Mouse (Mus musculus) MEL (cell line): Measurements from ENCODE around the gene Gm14139. TPM values are rescaled to one million over a fixed set of nuclear protein-coding genes. Genes with fewer than 3 reads are reported as not detected.
"Not testable (repeated sequence)": the region's sequence is repeated elsewhere in the genome, so short reads cannot be mapped to it uniquely, and the experiment has no call there.

ENCODE experiments used
- DNase-seq: peaks from one replicate; pipeline ENCODE4 v3.0.0; 2011; ENCODE audit warnings: low read depth, low spot score
- H3K27ac ChIP-seq: 2 replicates; pipeline ENCODE4 v1.5.1; 2012; ENCODE audit warnings: low read depth, mild to moderate bottlenecking, control low read depth, low read length, moderate library complexity; ENCODE audit not compliant: control insufficient read depth
- H3K27me3 ChIP-seq, 2 experiments: fragments of 150-350 bp in 1 of 2; sonication (generic) in 1 of 2; 2 replicates each; pipeline ENCODE4 v1.6.1; 2012; ENCODE audit warnings: low read length in 2 of 2, mild to moderate bottlenecking in 2 of 2, improper control_type of control experiment in 1 of 2, moderate library complexity in 1 of 2; ENCODE audit not compliant: insufficient read depth in 2 of 2, control insufficient read depth in 1 of 2
- H3K36me3 ChIP-seq, 2 experiments: 2 replicates each; pipeline ENCODE4 v1.6.1; 2012 to 2014; ENCODE audit warnings: low read length in 2 of 2, improper control_type of control experiment in 1 of 2, inconsistent platforms in 1 of 2, mild to moderate bottlenecking in 1 of 2; ENCODE audit not compliant: insufficient read depth in 2 of 2, control insufficient read depth in 1 of 2
- H3K4me1 ChIP-seq, 2 experiments: fragments of 150-350 bp in 1 of 2; sonication (generic) in 1 of 2; 2 replicates each; pipeline ENCODE4 v1.6.1; 2012; ENCODE audit warnings: low read length in 2 of 2, improper control_type of control experiment in 1 of 2, mild to moderate bottlenecking in 1 of 2; ENCODE audit not compliant: insufficient read depth in 2 of 2, control insufficient read depth in 1 of 2
- H3K4me3 ChIP-seq, 2 experiments: fragments of 150-350 bp in 1 of 2; sonication (generic) in 1 of 2; 2 replicates each; pipeline ENCODE4 v1.5.1; 2012; ENCODE audit warnings: low read depth in 2 of 2, low read length in 2 of 2, mild to moderate bottlenecking in 2 of 2, moderate library complexity in 2 of 2, control low read depth in 1 of 2, improper control_type of control experiment in 1 of 2; ENCODE audit not compliant: control insufficient read depth in 1 of 2, insufficient read depth in 1 of 2
- H3K79me2 ChIP-seq: 2 replicates; pipeline ENCODE4 v1.6.1; 2012; ENCODE audit warnings: mild to moderate bottlenecking, low read length, moderate library complexity; ENCODE audit not compliant: control insufficient read depth, poor library complexity, insufficient read depth
- H3K9ac ChIP-seq: 2 replicates; pipeline ENCODE4 v1.6.1; 2012; ENCODE audit warnings: low read depth, mild to moderate bottlenecking, control low read depth, low read length, moderate library complexity; ENCODE audit not compliant: control insufficient read depth, poor library complexity, severe bottlenecking
- H3K9me3 ChIP-seq: fragments of 150-350 bp; sonication (generic); replicated peaks from 2 replicates; pipeline ENCODE4 v1.6.1; 2012; ENCODE audit warnings: mild to moderate bottlenecking, low read length, improper control_type of control experiment, moderate library complexity; ENCODE audit not compliant: insufficient read depth
- CTCF ChIP-seq, 3 experiments: IDR thresholded peaks in 2 of 3; conservative IDR thresholded peaks in 1 of 3; 2 replicates each; pipeline ENCODE4 v1.5.1; 2011 to 2012; ENCODE audit warnings: low read length in 3 of 3, low read depth in 2 of 3, mild to moderate bottlenecking in 2 of 3, improper control_type of control experiment in 1 of 3, inconsistent platforms in 1 of 3, mixed read lengths in 1 of 3, moderate library complexity in 1 of 3; ENCODE audit not compliant: control insufficient read depth in 1 of 3, insufficient read depth in 1 of 3, poor library complexity in 1 of 3, severe bottlenecking in 1 of 3
- RAD21 ChIP-seq: IDR thresholded peaks from 2 replicates; pipeline ENCODE4 v1.6.1; 2011; ENCODE audit warnings: mild to moderate bottlenecking, low read depth, low read length, improper control_type of control experiment
- SMC3 ChIP-seq: IDR thresholded peaks from 2 replicates; pipeline ENCODE4 v1.6.1; 2011; ENCODE audit warnings: low read depth, low read length, improper control_type of control experiment
- ZC3H11A ChIP-seq: IDR thresholded peaks from 2 replicates; pipeline ENCODE4 v1.6.1; 2012; ENCODE audit warnings: low read depth, mild to moderate bottlenecking, inconsistent platforms, low read length, improper control_type of control experiment
- ZNF384 ChIP-seq: IDR thresholded peaks from 2 replicates; pipeline ENCODE4 v1.6.1; 2012; ENCODE audit warnings: low read depth, mild to moderate bottlenecking, inconsistent platforms, low read length, improper control_type of control experiment
- polyA plus RNA-seq, 2 experiments: library from polyadenylated mRNA; stranded (reverse) in 1 of 2; unstranded in 1 of 2; fragments of >175 nt in 1 of 2; fragments of >200 nt in 1 of 2; gene quantifications; 2 replicates each; pipeline versions ENCODE4 v1.2.1 to v1.2.4; 2012; ENCODE audit warnings: low replicate concordance in 2 of 2, low read depth in 1 of 2; ENCODE audit not compliant: insufficient read length in 2 of 2, insufficient read depth in 1 of 2, missing spikeins in 1 of 2
- total RNA-seq: library from RNA; depleted of rRNA; stranded (reverse); fragments of 300-350 nt; gene quantifications from 2 replicates; pipeline ENCODE4 v1.2.3, GENCODE M21; 2012; rRNA removed

The Gm14139 gene
- total and polyA plus RNA-seq, 3 experiments: 3.7 to 1,370 (median 8.2) TPM

DNA sequence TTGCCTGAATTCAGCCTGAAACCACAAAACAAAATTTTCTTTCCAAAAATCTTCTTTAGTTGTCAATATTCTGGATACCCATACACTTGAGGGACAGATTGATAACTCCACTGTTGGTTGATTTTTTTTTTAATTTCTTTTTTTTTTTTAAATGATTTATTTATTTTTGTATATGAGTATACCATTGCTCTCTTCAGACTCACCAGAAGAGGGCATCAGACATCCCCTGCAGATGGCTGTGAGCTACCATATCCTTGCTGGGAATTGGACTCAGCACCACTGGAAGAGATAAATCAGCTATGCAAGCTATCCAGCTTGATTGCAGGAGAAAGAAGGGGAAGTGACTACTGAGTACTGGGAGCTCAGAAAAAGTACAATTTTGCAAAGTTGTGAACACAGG is 509 bp upstream of the Gm14139 start:
- not testable (repeated sequence) for H3K27me3 ChIP-seq, H3K36me3 ChIP-seq, H3K79me2 ChIP-seq, H3K9me3 ChIP-seq, H3K4me1 ChIP-seq
- TF ChIP-seq CTCF (IDR thresholded peaks at IDR 0.05 in 2 of 3, conservative IDR thresholded peaks at IDR 0.05 in 1 of 3; ENCODE audit: control insufficient read depth in 1 of 3, insufficient read depth in 1 of 3, low read depth in 2 of 3, low read length in 3 of 3, poor library complexity in 1 of 3, severe bottlenecking in 1 of 3) (peak in 2 of 3 experiments; percentile 23 to 25; a peak in 4 of 6 replicates), ZNF384 (peak; percentile 47), ZC3H11A (0 out of 2 replicates have a peak, but pooled peaks have one; percentile 16), RAD21 (peak; percentile 32), SMC3 (peak; percentile 38)
- H3K4me3 ChIP-seq: peak overlapping the region; percentile 49 to 51
- peak overlapping the region; percentile 37; the same call in 1 of the 2 replicates for H3K9ac ChIP-seq
- peak; percentile 56 for DNase-seq
- peak overlapping the region; percentile 46 for H3K27ac ChIP-seq

- not testable (repeated sequence) for H3K27ac ChIP-seq, DNase-seq, H3K9ac ChIP-seq, H3K9me3 ChIP-seq, H3K79me2 ChIP-seq, H3K36me3 ChIP-seq, H3K4me1 ChIP-seq, H3K4me3 ChIP-seq, H3K27me3 ChIP-seq
Measured at GRCm38 (mm10) chr2:150217600-150218362, 36.2 kb downstream of the Gm14139 start, which contains the start of gene Zfp937. Gene Zfp937 (plus strand): TSS chr2:150218073.

- H3K4me3 ChIP-seq, H3K9me3 ChIP-seq, DNase-seq, H3K36me3 ChIP-seq, H3K9ac ChIP-seq, H3K79me2 ChIP-seq, H3K4me1 ChIP-seq, H3K27me3 ChIP-seq, H3K27ac ChIP-seq: not testable (repeated sequence)
Measured at GRCm38 (mm10) chr2:150218363-150218725, 36.8 kb downstream of the Gm14139 start.

DNA sequence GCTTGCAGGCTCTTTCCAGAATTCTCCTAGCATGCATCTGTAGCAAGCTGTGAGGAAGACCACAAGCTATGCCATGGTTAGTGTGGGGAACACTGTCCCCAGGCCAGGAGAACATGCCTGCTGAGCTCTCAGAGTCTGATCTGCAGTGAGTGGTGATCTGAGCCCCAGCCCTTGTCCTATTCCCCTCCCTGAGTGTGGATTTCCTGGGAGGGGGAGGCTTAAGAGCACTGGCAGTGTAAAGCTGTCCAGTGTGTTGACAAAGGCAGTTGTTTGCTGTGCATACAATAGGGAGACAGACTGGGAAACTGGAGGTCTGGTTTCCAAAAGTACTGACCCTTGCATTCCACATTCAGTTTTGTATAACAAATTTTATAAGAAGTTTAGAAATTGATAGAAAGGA is 41.7 kb downstream of the Gm14139 start:
- H3K27me3 ChIP-seq, H3K4me1 ChIP-seq, H3K9me3 ChIP-seq, H3K27ac ChIP-seq, H3K9ac ChIP-seq, DNase-seq, H3K4me3 ChIP-seq, H3K79me2 ChIP-seq, H3K36me3 ChIP-seq: not testable (repeated sequence)

Other genes starting within 250 kb of the Gm14139 start
- gene Zfp120, start 45.0 kb upstream of the Gm14139 start, total RNA-seq: 6.9 and 8.2 TPM in 2 replicates
- gene Zfp120, start 45.0 kb upstream of the Gm14139 start, polyA plus RNA-seq: 100 to 1,000 TPM in 1 of 2 experiments, 1 to 10 TPM in 1; 3.8 to 445 TPM
- not detected in 2 replicates for gene Gm10770, start 2.1 kb upstream of the Gm14139 start, total RNA-seq
- not detected for gene Gm10770, start 2.1 kb upstream of the Gm14139 start, polyA plus RNA-seq
- gene Zfp937, start 36.3 kb downstream of the Gm14139 start, total RNA-seq: not detected in 2 replicates
- not detected for gene Zfp937, start 36.3 kb downstream of the Gm14139 start, polyA plus RNA-seq
- gene Gm21994, start 73.8 kb downstream of the Gm14139 start, total RNA-seq: 5.8 and 6.3 TPM in 2 replicates
- 100 to 1,000 TPM in 1 of 2 experiments, 1 to 10 TPM in 1; 6.4 to 803 TPM for gene Gm21994, start 73.8 kb downstream of the Gm14139 start, polyA plus RNA-seq
- gene Gm14124, start 75.8 kb downstream of the Gm14139 start, total RNA-seq: 0.12 TPM in 1 of 2 replicates, not detected in the other
- under 1 TPM in 1 of 2 experiments, not detected in 1; 0.04 TPM for gene Gm14124, start 75.8 kb downstream of the Gm14139 start, polyA plus RNA-seq
- gene Gm10130, start 141.9 kb downstream of the Gm14139 start, total RNA-seq: 2.6 and 3.2 TPM in 2 replicates
- gene Gm10130, start 141.9 kb downstream of the Gm14139 start, polyA plus RNA-seq: 1 to 10 TPM in 1 of 2 experiments, not detected in 1; 7.4 TPM
- gene 3300002I08Rik, start 181.0 kb downstream of the Gm14139 start, total RNA-seq: not detected in 2 replicates
- gene 3300002I08Rik, start 181.0 kb downstream of the Gm14139 start, polyA plus RNA-seq: not detected